Mouse (Mus musculus) gastrocnemius, adult 2 months (tissue): ENCODE measurements around the gene Slc38a1. TPM values are rescaled to one million over a fixed set of nuclear protein-coding genes. Genes with fewer than 3 reads are reported as not detected.

Experiments
- DNase-seq: peaks from one replicate; pipeline ENCODE4 v3.0.0; 2022
- H3K27ac ChIP-seq: fragments of 200-600 bp; 2 replicates; pipeline ENCODE4 v1.8.1; 2022; ENCODE audit warnings: mild to moderate bottlenecking
- H3K4me3 ChIP-seq: fragments of 200-600 bp; 2 replicates; pipeline ENCODE4 v1.8.1; 2022; ENCODE audit warnings: mild to moderate bottlenecking, moderate library complexity
- CTCF ChIP-seq: fragments of 200-600 bp; IDR thresholded peaks from 2 replicates; pipeline ENCODE4 v1.8.1; 2022; ENCODE audit warnings: antibody characterized with exemption, mild to moderate bottlenecking, moderate library complexity
- intact Hi-C: fragments of 180-260 bp; cut with DNase I; formaldehyde crosslinking; loops from one replicate; pipeline ENCODE4 v1.15.1; 2025
- total RNA-seq, 2 experiments: library from RNA; stranded (reverse); gene quantifications; 2 replicates each; pipeline ENCODE4 v1.2.3; 2021

Gene Slc38a1
- total RNA-seq, 2 experiments from 2014 or later: 1.0 to 1.3 TPM

DNA sequence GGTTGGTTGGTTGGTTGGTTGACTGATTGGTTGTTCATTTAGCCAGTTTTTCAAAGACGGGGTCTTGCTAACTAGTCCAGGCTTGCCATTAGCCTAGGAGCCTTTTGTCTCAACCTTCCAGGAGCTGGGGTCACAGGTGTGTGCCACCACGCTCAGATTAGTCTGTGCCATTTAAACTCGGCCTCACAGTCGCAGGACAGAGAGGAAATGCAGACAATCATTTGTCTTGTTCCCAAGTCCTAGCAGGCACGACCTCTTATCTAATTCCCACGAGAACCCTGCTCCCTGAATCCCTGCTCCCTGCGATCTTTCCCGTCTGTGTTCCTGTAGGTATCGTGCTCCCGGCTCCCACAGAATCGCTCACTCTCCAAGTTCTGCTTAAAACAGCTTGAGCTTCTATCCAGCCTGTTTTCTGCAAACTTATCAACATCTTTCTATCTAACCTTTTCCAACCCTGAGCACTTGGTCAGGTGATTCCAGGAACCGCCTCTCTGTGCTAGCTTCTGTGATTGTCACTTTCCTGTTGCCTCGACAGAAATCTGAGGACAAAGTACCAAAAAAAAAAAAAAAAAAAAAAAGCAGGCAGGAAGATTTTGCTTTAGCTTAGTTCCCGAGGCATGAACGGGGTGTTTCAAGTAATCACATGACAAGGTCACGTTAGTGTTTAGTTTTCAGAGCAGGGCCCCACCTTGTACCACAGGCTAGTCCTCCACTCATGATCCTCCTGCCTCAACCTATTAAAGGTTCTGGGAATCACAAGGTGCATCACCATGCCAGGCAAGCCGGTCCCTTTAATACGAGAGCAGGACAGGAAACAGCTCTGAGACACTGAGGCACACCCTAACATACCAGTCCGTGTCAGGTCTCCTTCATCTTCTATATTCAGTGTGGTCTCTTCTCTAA lies 36.4 kb upstream of the Slc38a1 start:
- DNase-seq: no peak
- TF ChIP-seq CTCF: no peak
- H3K4me3 ChIP-seq: no peak overlapping the region
- intact Hi-C loops: loop anchor here (5.0 kb wide), 1 partner anchor 258 kb away; no protein-coding TSS in a partner anchor
- H3K27ac ChIP-seq: no peak overlapping the region

GRCm38 (mm10) chr15:96676518-96676917 lies 33.8 kb upstream of the Slc38a1 start:
- no peak for TF ChIP-seq CTCF
- Histone ChIP-seq H3K27ac (no peak overlapping the region), H3K4me3 (no peak overlapping the region)
- peak; percentile 52 for DNase-seq
- intact Hi-C loops: loop anchor here (5.0 kb wide), 1 partner anchor 261 kb away; no protein-coding TSS in a partner anchor

GRCm38 (mm10) chr15:96675744-96676143 lies 33.0 kb upstream of the Slc38a1 start:
- intact Hi-C loops: loop anchor here (5.0 kb wide), 1 partner anchor 262 kb away; no protein-coding TSS in a partner anchor
- Histone ChIP-seq H3K27ac (no peak overlapping the region), H3K4me3 (no peak overlapping the region)
- TF ChIP-seq CTCF: no peak
- no peak for DNase-seq

- Histone ChIP-seq H3K27ac (no peak overlapping the region), H3K4me3 (no peak overlapping the region)
- TF ChIP-seq CTCF: no peak
- no peak for DNase-seq
- intact Hi-C loops: loop anchor here (5.0 kb wide), 1 partner anchor 262 kb away; no protein-coding TSS in a partner anchor
Observed at GRCm38 (mm10) chr15:96675055-96675454, 32.3 kb upstream of the Slc38a1 start.

- intact Hi-C loops: no loop called here
- TF ChIP-seq CTCF: no peak
- DNase-seq: no peak
Observed at GRCm38 (mm10) chr15:96674089-96674488, 31.4 kb upstream of the Slc38a1 start.

DNA sequence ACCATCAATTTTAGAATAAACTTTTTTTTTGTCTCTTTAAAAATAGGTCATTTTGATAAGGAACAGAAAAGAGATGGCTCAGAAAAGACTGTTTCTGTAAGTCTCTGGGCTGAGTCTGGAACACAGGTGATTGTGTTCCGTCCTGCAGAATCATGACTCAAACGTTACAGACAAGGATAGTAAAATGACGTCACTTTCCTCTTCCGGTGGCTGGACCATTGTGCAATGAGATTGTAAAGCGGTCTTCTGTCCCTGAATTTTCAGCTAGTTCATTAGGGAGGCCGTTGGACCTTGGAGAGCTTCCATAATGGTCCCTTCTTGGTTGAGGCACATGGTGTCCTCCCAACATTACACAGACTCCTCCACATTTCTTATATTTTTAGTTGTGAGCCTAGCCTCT lies 27.0 kb upstream of the Slc38a1 start:
- intact Hi-C loops: no loop called here
- TF ChIP-seq CTCF: no peak
- no peak for DNase-seq
- Histone ChIP-seq H3K4me3 (no peak overlapping the region), H3K27ac (no peak overlapping the region)

More at GRCm38 (mm10) chr15:96674089-96674488, 31.4 kb upstream of the Slc38a1 start:
- no peak overlapping the region for H3K4me3 ChIP-seq
- no peak overlapping the region for H3K27ac ChIP-seq

GRCm38 (mm10) chr15:96666663-96667062 lies 23.9 kb upstream of the Slc38a1 start:
- DNase-seq: peak; percentile 59
- Histone ChIP-seq H3K4me3 (peak overlapping the region; percentile 65), H3K27ac (no peak overlapping the region)
- intact Hi-C loops: loop anchor here (2.0 kb wide), 1 partner anchor 124 kb away; no protein-coding TSS in a partner anchor
- peak; percentile 88 for TF ChIP-seq CTCF

DNA sequence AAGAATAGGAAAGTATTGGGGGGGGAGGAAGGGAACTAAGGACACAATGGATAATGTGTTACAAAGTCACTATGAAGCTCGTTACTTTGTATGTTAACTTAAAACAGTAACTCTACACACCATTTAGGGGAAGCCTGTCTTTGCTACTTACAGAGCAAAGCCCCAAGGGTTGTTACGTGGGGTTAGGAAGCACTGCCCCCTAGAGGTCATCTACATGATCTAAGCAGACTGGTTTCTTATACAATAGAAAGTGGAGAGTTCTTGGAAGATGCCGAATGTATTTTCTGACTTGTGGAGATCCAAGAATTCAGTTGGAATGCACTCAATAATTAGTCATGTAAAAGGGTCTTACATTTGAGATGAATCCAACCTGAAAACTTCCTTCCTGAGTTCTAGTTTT lies 23.2 kb upstream of the Slc38a1 start:
- peak; percentile 69 for DNase-seq
- peak overlapping the region; percentile 65 for H3K4me3 ChIP-seq
- no peak overlapping the region for H3K27ac ChIP-seq
- TF ChIP-seq CTCF: peak; percentile 93
- intact Hi-C loops: loop anchor here (2.0 kb wide), 1 partner anchor 123 kb away; no protein-coding TSS in a partner anchor

- intact Hi-C loops: no loop called here
- no peak overlapping the region for H3K4me3 ChIP-seq
- DNase-seq: no peak
- no peak overlapping the region for H3K27ac ChIP-seq
- no peak for TF ChIP-seq CTCF
Observed at GRCm38 (mm10) chr15:96660590-96661141, 18.0 kb upstream of the Slc38a1 start.

DNA sequence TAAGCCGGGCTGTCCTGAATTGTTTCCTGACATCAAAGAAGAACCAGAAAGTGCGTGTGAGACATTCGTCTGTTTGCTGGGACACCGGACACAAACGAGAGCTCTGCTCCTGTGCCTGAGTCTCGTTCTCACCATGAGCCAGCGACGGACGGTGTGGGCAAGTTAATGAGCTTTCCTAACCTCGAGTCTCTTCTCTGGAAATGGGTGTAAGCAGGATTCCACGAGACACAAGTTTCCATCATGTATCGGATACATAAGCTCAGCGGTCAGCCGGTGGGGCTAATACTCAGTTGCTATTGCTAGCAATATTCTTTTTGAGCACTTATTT lies 15.5 kb upstream of the Slc38a1 start:
- Histone ChIP-seq H3K27ac (no peak overlapping the region), H3K4me3 (no peak overlapping the region)
- intact Hi-C loops: no loop called here
- no peak for TF ChIP-seq CTCF
- no peak for DNase-seq

- H3K4me3 ChIP-seq: no peak overlapping the region
- intact Hi-C loops: no loop called here
- DNase-seq: no peak
Observed at GRCm38 (mm10) chr15:96657576-96658274, 15.0 kb upstream of the Slc38a1 start.

DNA sequence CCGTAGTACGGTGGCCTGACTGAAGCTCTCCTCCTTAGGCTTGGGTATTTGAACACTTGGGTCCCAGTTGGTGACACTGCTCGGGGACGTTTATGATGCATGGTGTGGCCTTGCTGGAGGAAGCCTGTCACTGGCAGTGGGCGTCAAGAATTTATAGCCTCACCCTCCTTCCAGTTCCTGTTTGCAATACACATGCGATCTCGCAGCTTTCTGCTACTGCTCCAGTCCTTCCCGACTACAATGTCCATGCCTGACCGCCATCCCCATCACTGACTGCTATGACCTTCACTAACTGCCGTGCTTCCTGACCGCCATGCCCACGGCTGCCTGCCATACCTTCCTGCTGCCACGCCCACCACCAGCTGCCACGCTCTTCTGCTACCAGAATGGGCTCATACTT lies 12.8 kb upstream of the Slc38a1 start:
- Histone ChIP-seq H3K4me3 (no peak overlapping the region), H3K27ac (peak overlapping the region; percentile 20; the same call in 1 of the 2 replicates)
- intact Hi-C loops: no loop called here
- no peak for DNase-seq
- no peak for TF ChIP-seq CTCF

More at GRCm38 (mm10) chr15:96657576-96658274, 15.0 kb upstream of the Slc38a1 start:
- H3K27ac ChIP-seq: no peak overlapping the region
- no peak for TF ChIP-seq CTCF
